Mouse (Mus musculus) heart, adult 2 months (tissue): ENCODE results near the gene Cttnbp2nl.

Source experiments
- CTCF ChIP-seq: fragments of 200-600 bp; IDR thresholded peaks from 2 replicates; pipeline ENCODE4 v1.8.1; 2022; ENCODE audit warnings: antibody characterized with exemption, mild to moderate bottlenecking, moderate library complexity
- POLR2A ChIP-seq: fragments of 200-500 bp; IDR thresholded peaks from 2 replicates; pipeline ENCODE4 v1.6.1; 2011; ENCODE audit warnings: mild to moderate bottlenecking, low read depth, low read length, control low read depth; ENCODE audit not compliant: insufficient read depth

- TF ChIP-seq CTCF (no peak), POLR2A (no peak)
These were observed 3.1 kb downstream of the Cttnbp2nl start for GRCm38 (mm10) chr3:105049848-105050247.
